Comparison of ENCODE assay signal across 8 mouse cellular contexts in genomic region chr1:105990911-105991761, GRCm38 (mm10). TPM values are rescaled to one million over a fixed set of nuclear protein-coding genes. Genes with fewer than 3 reads are reported as not detected.
DNase-seq lines count a peak whose midpoint lies in the region; ATAC-seq and TF ChIP-seq lines count a peak whose summit lies in the region.

No protein-coding gene starts in this region.

- H3K4me3 ChIP-seq in C2C12 (ENCODE audit: insufficient read depth, poor library complexity, severe bottlenecking), result peak overlapping the region; percentile 68
- peak overlapping the region; percentile 80 for H3K4me3 ChIP-seq in embryonic facial prominence, embryonic 12.5 days
- H3K4me3 ChIP-seq in midbrain, postnatal 0 days (ENCODE audit: low read depth, low read length), result peak overlapping the region; percentile 91

- peak overlapping the region; percentile 99 for H3ac ChIP-seq in C2C12 (ENCODE audit: control insufficient read depth, insufficient read length, low read depth)

- peak overlapping the region; percentile 93 for H3K27ac ChIP-seq in embryonic facial prominence, embryonic 12.5 days
- H3K27ac ChIP-seq in midbrain, postnatal 0 days (ENCODE audit: low read depth, low read length), result peak overlapping the region; percentile 79

- H3K27me3 ChIP-seq in C2C12 (ENCODE audit: control insufficient read depth, insufficient read depth, insufficient read length), result no peaks in the 10 kb centered on the region
- 0 out of 2 replicates have a peak, but pooled peaks cover 3% of the 10 kb centered on the region for H3K27me3 ChIP-seq in embryonic facial prominence, embryonic 12.5 days
- H3K27me3 ChIP-seq in midbrain, postnatal 0 days (ENCODE audit: insufficient read depth, low read length), result no peaks in the 10 kb centered on the region

- ATAC-seq in embryonic facial prominence, embryonic 12.5 days (ENCODE audit: insufficient number of reproducible peaks, insufficient read depth, low FRiP score, low TSS enrichment), result 0 out of 2 replicates have a peak, but pooled peaks have one; percentile 31
- ATAC-seq in midbrain, postnatal 0 days (ENCODE audit: low FRiP score), result peak; percentile 61

- peaks cover 21% of the 10 kb centered on the region for H3K4me1 ChIP-seq in embryonic facial prominence, embryonic 12.5 days
- peaks cover 4% of the 10 kb centered on the region; the same call in 1 of the 2 replicates for H3K4me1 ChIP-seq in midbrain, postnatal 0 days (ENCODE audit: insufficient read depth, low read length)

- H3K4me2 ChIP-seq in embryonic facial prominence, embryonic 12.5 days (replicated peaks), result peak overlapping the region; percentile 98
- peak overlapping the region; percentile 98 for H3K4me2 ChIP-seq in midbrain, postnatal 0 days (ENCODE audit: low read depth, low read length, poor library complexity, severe bottlenecking)

- peaks cover 54% of the 10 kb centered on the region for H3K79me3 ChIP-seq in C2C12 (ENCODE audit: low read depth)

- under 1% methylated on average over 83 of the region's 104 CpGs for WGBS in embryonic facial prominence, embryonic 12.5 days
- under 1% methylated on average over 79 of the region's 104 CpGs for WGBS in midbrain, postnatal 0 days

- peak overlapping the region; percentile 81 for H3K9ac ChIP-seq in embryonic facial prominence, embryonic 12.5 days
- H3K9ac ChIP-seq in midbrain, postnatal 0 days (replicated peaks; ENCODE audit: low read length, poor library complexity, severe bottlenecking), result peak overlapping the region; percentile 81

- peaks cover 87% of the 10 kb centered on the region for H3K79me2 ChIP-seq in C2C12 (ENCODE audit: control insufficient read depth, insufficient read depth)

- H3K36me3 ChIP-seq in C2C12 (ENCODE audit: control insufficient read depth, insufficient read depth), result peaks cover 5% of the 10 kb centered on the region
- H3K36me3 ChIP-seq in embryonic facial prominence, embryonic 12.5 days, result no peaks in the 10 kb centered on the region
- no peaks in the 10 kb centered on the region for H3K36me3 ChIP-seq in midbrain, postnatal 0 days (ENCODE audit: insufficient read depth, low read length)

- DNase-seq in adrenal gland, postnatal 36 days, result peak; percentile 74 to 81
- peak; percentile 58 for DNase-seq in heart, adult 8-10 months (ENCODE audit: low spot score)
- DNase-seq in kidney, adult 9 months, result peak; percentile 63
- DNase-seq in liver, result peak; percentile 63
- DNase-seq in midbrain, postnatal 0 days (ENCODE audit: low spot score), result peak; percentile 68
- peak; percentile 68 to 71 for DNase-seq in spleen, postnatal 36 days (ENCODE audit: low spot score in 2 of 2)

- H3K9me3 ChIP-seq in embryonic facial prominence, embryonic 12.5 days, result no peaks in the 10 kb centered on the region
- H3K9me3 ChIP-seq in midbrain, postnatal 0 days (ENCODE audit: low read length), result no peaks in the 10 kb centered on the region

- no peak for TF ChIP-seq CTCF in C2C12 (IDR thresholded peaks at IDR 0.05; ENCODE audit: control insufficient read depth, insufficient read depth, insufficient read length)
- no peak for TF ChIP-seq CTCF in midbrain, postnatal 0 days (IDR thresholded peaks at IDR 0.05)

TF ChIP-seq in C2C12, 6 proteins besides CTCF, POLR2A, EP300 and RAD21:
- TF ChIP-seq USF1 (IDR thresholded peaks at IDR 0.05; ENCODE audit: low read depth), result no peak
- TF ChIP-seq CEBPB (IDR thresholded peaks at IDR 0.05; ENCODE audit: low read depth), result no peak
TF ChIP-seq in C2C12: peak in this region for 0.

RNA-seq across cellular contexts. Expression of gene Zcchc2, which starts 0.9 kb away (rescaled TPM):
- polyA plus RNA-seq in C2C12 (2012; fragmentation: generic; extraction: Trizol), result 5.9 TPM
- 10 to 100 TPM; 15.6 to 17.8 TPM for total RNA-seq in adrenal gland, postnatal 36 days (2021)
- 2.1 and 2.3 TPM in 2 replicates for polyA plus RNA-seq in embryonic facial prominence, embryonic 12.5 days (2016; fragmentation: Nextera tagmentation; extraction: Ambion mirVana)
- total RNA-seq in heart, adult 8-10 months (2022), result 10 to 100 TPM in 1 of 4 experiments, 1 to 10 TPM in 3; 7.9 to 10.5 (median 10.0) TPM
- 15.0 and 18.9 TPM in 2 replicates for total RNA-seq in midbrain, postnatal 0 days (2014; rRNA removed)
- 2.3 and 2.7 TPM in 2 replicates for polyA plus RNA-seq in midbrain, postnatal 0 days (2015; fragmentation: Nextera tagmentation; extraction: Ambion mirVana)

Comparison
In these comparisons a context has a peak if more than half of its experiments do, and no peak if none do; other contexts are left out.
1. Peak in every context shown above with its lines: DNase-seq, ATAC-seq, H3K4me3 ChIP-seq and H3K27ac ChIP-seq.